Mouse (Mus musculus) myocyte (in vitro differentiated cells): ENCODE measurements at regions not wholly inside any gene's neighbourhood (a gene's known extent, or its start where the extent isn't known, plus 50 kb on each side); places are given as distances from the start of the nearest gene placed in this dataset.
A peak's percentile ranks its signal among the peaks of the same experiment; 100 is the strongest.

Experiments
- H3K27me3 ChIP-seq: one replicate; pipeline ENCODE4 v1.6.1; 2011; ENCODE audit not compliant: control insufficient read depth, insufficient read depth, insufficient read length
- H3K36me3 ChIP-seq: one replicate; pipeline ENCODE4 v1.6.1; 2011; ENCODE audit not compliant: control insufficient read depth, insufficient read depth
- H3K4me2 ChIP-seq: one replicate; pipeline ENCODE4 v1.6.1; 2011; ENCODE audit warnings: low read depth, control low read depth
- H3K4me3 ChIP-seq: one replicate; pipeline ENCODE4 v1.5.1; 2011; ENCODE audit warnings: mild to moderate bottlenecking, control low read depth, moderate library complexity
- H3K79me2 ChIP-seq: one replicate; pipeline ENCODE4 v1.6.1; 2011; ENCODE audit not compliant: control insufficient read depth, insufficient read depth
- H3ac ChIP-seq: one replicate; pipeline ENCODE4 v1.6.1; 2011; ENCODE audit not compliant: control insufficient read depth, insufficient read length
- CEBPB ChIP-seq: IDR thresholded peaks from 2 replicates; pipeline ENCODE4 v1.6.1; 2011; ENCODE audit warnings: mild to moderate bottlenecking, moderate library complexity; ENCODE audit not compliant: poor library complexity, insufficient read depth, severe bottlenecking
- E2F4 ChIP-seq: IDR thresholded peaks from one replicate; pipeline ENCODE4 v1.6.1; 2011; ENCODE audit warnings: mild to moderate bottlenecking, control low read depth, moderate library complexity; ENCODE audit not compliant: insufficient read depth
- MAX ChIP-seq: IDR thresholded peaks from one replicate; pipeline ENCODE4 v1.6.1; 2011; ENCODE audit warnings: low read depth, mild to moderate bottlenecking, control low read depth
- MYOD1 ChIP-seq, 3 experiments: IDR thresholded peaks; one replicate each; pipeline ENCODE4 v1.6.1; 2011; ENCODE audit warnings: control low read depth in 2 of 3, low read depth in 2 of 3, mild to moderate bottlenecking in 2 of 3, moderate library complexity in 1 of 3; ENCODE audit not compliant: insufficient read length in 2 of 3, control insufficient read depth in 1 of 3
- MYOG ChIP-seq, 3 experiments: IDR thresholded peaks; one replicate each; pipeline ENCODE4 v1.6.1; 2011; ENCODE audit warnings: control low read depth in 2 of 3, low read depth in 2 of 3, mild to moderate bottlenecking in 2 of 3; ENCODE audit not compliant: insufficient read length in 2 of 3, control insufficient read depth in 1 of 3, insufficient read depth in 1 of 3
- POLR2A ChIP-seq: IDR thresholded peaks from one replicate; pipeline ENCODE4 v1.6.1; 2011; ENCODE audit warnings: low read depth, mild to moderate bottlenecking, control low read depth, moderate library complexity; ENCODE audit not compliant: insufficient read length
- POLR2AphosphoS2 ChIP-seq: IDR thresholded peaks from one replicate; pipeline ENCODE4 v1.6.1; 2011; ENCODE audit warnings: low read depth, control low read depth; ENCODE audit not compliant: insufficient read length
- REST ChIP-seq: IDR thresholded peaks from one replicate; pipeline ENCODE4 v1.6.1; 2011; ENCODE audit warnings: mild to moderate bottlenecking, control low read depth, moderate library complexity; ENCODE audit not compliant: insufficient read depth, insufficient read length
- SRF ChIP-seq: IDR thresholded peaks from one replicate; pipeline ENCODE4 v1.6.1; 2011; ENCODE audit warnings: low read depth; ENCODE audit not compliant: control insufficient read depth, insufficient read length
- TCF12 ChIP-seq: IDR thresholded peaks from one replicate; pipeline ENCODE4 v1.6.1; 2011; ENCODE audit warnings: mild to moderate bottlenecking, control low read depth; ENCODE audit not compliant: poor library complexity, insufficient read depth, severe bottlenecking
- TCF3 ChIP-seq: IDR thresholded peaks from one replicate; pipeline ENCODE4 v1.6.1; 2011; ENCODE audit warnings: low read depth, control low read depth; ENCODE audit not compliant: insufficient read length
- USF1 ChIP-seq: IDR thresholded peaks from one replicate; pipeline ENCODE4 v1.6.1; 2011; ENCODE audit warnings: low read depth, mild to moderate bottlenecking, control low read depth, moderate library complexity

GRCm38 (mm10) chr2:78214469-78214868 is 268.3 kb upstream of the Cwc22 start:
- H3K36me3 ChIP-seq, result no peaks in the 10 kb centered on the region
- H3ac ChIP-seq, result no peak overlapping the region
- H3K79me2 ChIP-seq, result no peaks in the 10 kb centered on the region
- TF ChIP-seq TCF3, result no peak
- TF ChIP-seq POLR2AphosphoS2, result no peak
- no peak for TF ChIP-seq E2F4
- TF ChIP-seq POLR2A, result no peak
- no peak for TF ChIP-seq USF1
- TF ChIP-seq CEBPB, result no peak
- TF ChIP-seq MAX, result no peak
- no peak for TF ChIP-seq MYOG (IDR thresholded peaks at IDR 0.05; ENCODE audit: control insufficient read depth in 1 of 3, insufficient read depth in 1 of 3, insufficient read length in 2 of 3, low read depth in 2 of 3)
- TF ChIP-seq SRF, result no peak
- no peak for TF ChIP-seq REST
- no peak for TF ChIP-seq TCF12
- TF ChIP-seq MYOD1 (IDR thresholded peaks at IDR 0.05; ENCODE audit: control insufficient read depth in 1 of 3, insufficient read length in 2 of 3, low read depth in 2 of 3), result no peak
- no peaks in the 10 kb centered on the region for H3K27me3 ChIP-seq
- no peak overlapping the region for H3K4me2 ChIP-seq
- H3K4me3 ChIP-seq, result no peak overlapping the region

- no peak for TF ChIP-seq MYOG (IDR thresholded peaks at IDR 0.05; ENCODE audit: control insufficient read depth in 1 of 3, insufficient read depth in 1 of 3, insufficient read length in 2 of 3, low read depth in 2 of 3)
- no peak for TF ChIP-seq REST
- TF ChIP-seq USF1, result no peak
- no peak for TF ChIP-seq TCF3
- no peak for TF ChIP-seq MYOD1 (IDR thresholded peaks at IDR 0.05; ENCODE audit: control insufficient read depth in 1 of 3, insufficient read length in 2 of 3, low read depth in 2 of 3)
- TF ChIP-seq POLR2AphosphoS2, result no peak
- no peak for TF ChIP-seq POLR2A
- TF ChIP-seq TCF12, result no peak
- Histone ChIP-seq H3K27me3 (no peaks in the 10 kb centered on the region), H3K4me2 (no peak overlapping the region), H3ac (no peak overlapping the region), H3K4me3 (no peak overlapping the region), H3K79me2 (no peaks in the 10 kb centered on the region), H3K36me3 (no peaks in the 10 kb centered on the region)
Measured at GRCm38 (mm10) chr2:78205125-78205524, 258.9 kb upstream of the Cwc22 start.

- Histone ChIP-seq H3ac (no peak overlapping the region), H3K4me2 (no peak overlapping the region), H3K4me3 (no peak overlapping the region), H3K36me3 (no peaks in the 10 kb centered on the region), H3K27me3 (no peaks in the 10 kb centered on the region), H3K79me2 (no peaks in the 10 kb centered on the region)
- no peak for TF ChIP-seq MAX
- no peak for TF ChIP-seq TCF3
- no peak for TF ChIP-seq MYOG (IDR thresholded peaks at IDR 0.05; ENCODE audit: control insufficient read depth in 1 of 3, insufficient read depth in 1 of 3, insufficient read length in 2 of 3, low read depth in 2 of 3)
- no peak for TF ChIP-seq CEBPB
- no peak for TF ChIP-seq USF1
- TF ChIP-seq E2F4, result no peak
- no peak for TF ChIP-seq POLR2AphosphoS2
- TF ChIP-seq REST, result no peak
- TF ChIP-seq MYOD1 (IDR thresholded peaks at IDR 0.05; ENCODE audit: control insufficient read depth in 1 of 3, insufficient read length in 2 of 3, low read depth in 2 of 3), result no peak
Measured at GRCm38 (mm10) chr2:78196006-78196405, 249.8 kb upstream of the Cwc22 start.

- TF ChIP-seq MAX (no peak), TCF12 (peak; percentile 98), POLR2AphosphoS2 (no peak), USF1 (no peak), REST (no peak), E2F4 (no peak), POLR2A (no peak), SRF (no peak), MYOG (IDR thresholded peaks at IDR 0.05; ENCODE audit: control insufficient read depth in 1 of 3, insufficient read depth in 1 of 3, insufficient read length in 2 of 3, low read depth in 2 of 3) (peak; percentile 95 to 100 (median 99)), CEBPB (no peak), TCF3 (peak; percentile 98), MYOD1 (IDR thresholded peaks at IDR 0.05; ENCODE audit: control insufficient read depth in 1 of 3, insufficient read length in 2 of 3, low read depth in 2 of 3) (peak; percentile 73 to 98 (median 96))
- no peak overlapping the region for H3ac ChIP-seq
- H3K4me2 ChIP-seq, result no peak overlapping the region
- no peaks in the 10 kb centered on the region for H3K27me3 ChIP-seq
- H3K79me2 ChIP-seq, result no peaks in the 10 kb centered on the region
- H3K4me3 ChIP-seq, result no peak overlapping the region
- H3K36me3 ChIP-seq, result no peaks in the 10 kb centered on the region
Measured at GRCm38 (mm10) chr2:78189620-78190019, 243.4 kb upstream of the Cwc22 start.

GRCm38 (mm10) chr2:78184950-78185349 is 238.8 kb upstream of the Cwc22 start:
- H3K27me3 ChIP-seq, result no peaks in the 10 kb centered on the region
- H3K79me2 ChIP-seq, result no peaks in the 10 kb centered on the region
- H3K36me3 ChIP-seq, result no peaks in the 10 kb centered on the region
- no peak overlapping the region for H3K4me3 ChIP-seq
- no peak overlapping the region for H3ac ChIP-seq
- TF ChIP-seq USF1 (no peak), MYOG (IDR thresholded peaks at IDR 0.05; ENCODE audit: control insufficient read depth in 1 of 3, insufficient read depth in 1 of 3, insufficient read length in 2 of 3, low read depth in 2 of 3) (no peak), POLR2A (no peak), TCF12 (no peak), TCF3 (no peak), REST (no peak), E2F4 (no peak), SRF (no peak), MYOD1 (IDR thresholded peaks at IDR 0.05; ENCODE audit: control insufficient read depth in 1 of 3, insufficient read length in 2 of 3, low read depth in 2 of 3) (no peak)
- H3K4me2 ChIP-seq, result no peak overlapping the region
